Mouse (Mus musculus) central nervous system, embryonic 14 days (tissue): Measurements from ENCODE around the gene Gpx6. TPM values are rescaled to one million over a fixed set of nuclear protein-coding genes. Genes with fewer than 3 reads are reported as not detected.

ENCODE experiments used
- polyA plus RNA-seq: library from polyadenylated mRNA; depleted of rRNA; stranded (reverse); fragments of >200 nt; gene quantifications from 2 replicates; pipeline ENCODE4 v1.2.3, GENCODE M21; 2012; rRNA removed

Gpx6 gene
- polyA plus RNA-seq, result not detected in 2 replicates

GRCm38 (mm10) chr13:21311926-21312325 is at the start of gene Gpx6:
TSS of gene Gpx6 (plus strand) at chr13:21312125.

GRCm38 (mm10) chr13:21292631-21293030 is 19.3 kb upstream of the Gpx6 start, which contains the start of gene Gpx5:
TSS of gene Gpx5 (minus strand) at chr13:21292731.

GRCm38 (mm10) chr13:21346610-21347009 is 34.7 kb downstream of the Gpx6 start, which contains the start of gene Olfr1367:
TSS of gene Olfr1367 (plus strand) at chr13:21346910.

GRCm38 (mm10) chr13:21362621-21363248 is 50.8 kb downstream of the Gpx6 start, which contains the start of gene Zscan12:
TSS of gene Zscan12 (plus strand) at chr13:21362820.

Other genes with a start within 250 kb of the Gpx6 start
- not detected in 2 replicates for gene Olfr1370, start 237.2 kb upstream of the Gpx6 start, polyA plus RNA-seq
- not detected in 2 replicates for gene Olfr1369-ps1, start 200.6 kb upstream of the Gpx6 start, polyA plus RNA-seq
- not detected in 2 replicates for gene Olfr263, start 182.5 kb upstream of the Gpx6 start, polyA plus RNA-seq
- not detected in 2 replicates for gene Olfr1368, start 166.3 kb upstream of the Gpx6 start, polyA plus RNA-seq
- 73.5 and 75.8 TPM in 2 replicates for gene Trim27, start 132.7 kb upstream of the Gpx6 start, polyA plus RNA-seq
- 0.02 TPM in 1 of 2 replicates, not detected in the other for gene Gpx5, start 19.4 kb upstream of the Gpx6 start, polyA plus RNA-seq
- gene Olfr1367, start 34.8 kb downstream of the Gpx6 start, polyA plus RNA-seq, result not detected in 2 replicates
- 10.3 and 11.3 TPM in 2 replicates for gene Zscan12, start 50.7 kb downstream of the Gpx6 start, polyA plus RNA-seq
- 74.8 and 89.9 TPM in 2 replicates for gene Zkscan3, start 90.6 kb downstream of the Gpx6 start, polyA plus RNA-seq
- 4.3 and 4.4 TPM in 2 replicates for gene Pgbd1, start 128.9 kb downstream of the Gpx6 start, polyA plus RNA-seq
- gene Zscan26, start 141.6 kb downstream of the Gpx6 start, polyA plus RNA-seq, result 38.9 and 40.7 TPM in 2 replicates
- gene Nkapl, start 156.4 kb downstream of the Gpx6 start, polyA plus RNA-seq, result 0.96 and 0.98 TPM in 2 replicates
- 5.1 and 5.3 TPM in 2 replicates for gene Zkscan4, start 166.8 kb downstream of the Gpx6 start, polyA plus RNA-seq
- not detected in 2 replicates for gene Gm10065, start 167.3 kb downstream of the Gpx6 start, polyA plus RNA-seq
- 0.29 and 0.33 TPM in 2 replicates for gene AK157302, start 183.1 kb downstream of the Gpx6 start, polyA plus RNA-seq
- gene Gm11273, start 189.3 kb downstream of the Gpx6 start, polyA plus RNA-seq, result 4.1 and 4.4 TPM in 2 replicates
- 10.2 and 11.0 TPM in 2 replicates for gene Zkscan8, start 219.0 kb downstream of the Gpx6 start, polyA plus RNA-seq
- gene Olfr1366, start 230.7 kb downstream of the Gpx6 start, polyA plus RNA-seq, result not detected in 2 replicates
- not detected in 2 replicates for gene Olfr1535, start 247.8 kb downstream of the Gpx6 start, polyA plus RNA-seq